Mouse (Mus musculus): ENCODE data around the gene Gm16867.
"Not testable (repeated sequence)": the region's sequence is repeated elsewhere in the genome, so short reads cannot be mapped to it uniquely, and the experiment has no call there.

The Gm16867 gene

GRCm38 (mm10) chr14:69467612-69468366, 35.4 kb downstream of the Gm16867 start:
- DNase-seq (ENCODE audit: low read depth, low spot score): not testable (repeated sequence)

- DNase-seq (ENCODE audit: low read depth, low spot score): not testable (repeated sequence)
Observed at GRCm38 (mm10) chr14:69464465-69464864, 38.7 kb downstream of the Gm16867 start.

- DNase-seq (ENCODE audit: low read depth, low spot score): not testable (repeated sequence)
Observed at GRCm38 (mm10) chr14:69457691-69458090, 45.5 kb downstream of the Gm16867 start.

- not testable (repeated sequence) for DNase-seq (ENCODE audit: low read depth, low spot score)
Observed at GRCm38 (mm10) chr14:69454640-69455039, 48.5 kb downstream of the Gm16867 start.

- not testable (repeated sequence) for DNase-seq (ENCODE audit: low read depth, low spot score)
Observed at GRCm38 (mm10) chr14:69448845-69449244, 54.3 kb downstream of the Gm16867 start.

GRCm38 (mm10) chr14:69447006-69447405, 56.2 kb downstream of the Gm16867 start:
- DNase-seq (ENCODE audit: low read depth, low spot score): not testable (repeated sequence)

- DNase-seq (ENCODE audit: low read depth, low spot score): not testable (repeated sequence)
Observed at GRCm38 (mm10) chr14:69443092-69443692, 60.0 kb downstream of the Gm16867 start.

GRCm38 (mm10) chr14:69440955-69441354, 62.2 kb downstream of the Gm16867 start:
- not testable (repeated sequence) for DNase-seq (ENCODE audit: low read depth, low spot score)

GRCm38 (mm10) chr14:69438678-69439214, 64.4 kb downstream of the Gm16867 start:
- DNase-seq (ENCODE audit: low read depth, low spot score): not testable (repeated sequence)

GRCm38 (mm10) chr14:69421003-69421402, 82.2 kb downstream of the Gm16867 start:
- DNase-seq (ENCODE audit: low read depth, low spot score): not testable (repeated sequence)

- not testable (repeated sequence) for DNase-seq (ENCODE audit: low read depth, low spot score)
Observed at GRCm38 (mm10) chr14:69417545-69417944, 85.6 kb downstream of the Gm16867 start.
